Mouse (Mus musculus) CH12.LX (cell line): ENCODE data around the gene Raet1d.
"Not testable (repeated sequence)": the region's sequence is repeated elsewhere in the genome, so short reads cannot be mapped to it uniquely, and the experiment has no call there.

Experiments
- BHLHE40 ChIP-seq: IDR thresholded peaks from 2 replicates; pipeline ENCODE4 v1.6.1; 2011; ENCODE audit warnings: mild to moderate bottlenecking, low read depth, low read length, improper control_type of control experiment
- CTCF ChIP-seq, 2 experiments: IDR thresholded peaks in 1 of 2; conservative IDR thresholded peaks in 1 of 2; 2 replicates each; pipeline ENCODE4 v1.5.1; 2011 to 2012; ENCODE audit warnings: low read depth in 2 of 2, low read length in 2 of 2, improper control_type of control experiment in 1 of 2, inconsistent platforms in 1 of 2, mild to moderate bottlenecking in 1 of 2, moderate library complexity in 1 of 2
- E2F4 ChIP-seq: IDR thresholded peaks from 2 replicates; pipeline ENCODE4 v1.6.1; 2011; ENCODE audit warnings: low read depth, low read length, improper control_type of control experiment; ENCODE audit not compliant: insufficient replicate concordance
- ELF1 ChIP-seq: IDR thresholded peaks from 2 replicates; pipeline ENCODE4 v1.6.1; 2014; ENCODE audit warnings: low read depth, mild to moderate bottlenecking, inconsistent platforms, low read length, improper control_type of control experiment
- ETS1 ChIP-seq: conservative IDR thresholded peaks from 2 replicates; pipeline ENCODE4 v1.6.1; 2012; ENCODE audit warnings: low read depth, mild to moderate bottlenecking, inconsistent platforms, low read length, improper control_type of control experiment, moderate library complexity
- MAFK ChIP-seq: IDR thresholded peaks from 2 replicates; pipeline ENCODE4 v1.6.1; 2011; ENCODE audit warnings: low read length, improper control_type of control experiment; ENCODE audit not compliant: insufficient replicate concordance
- MAX ChIP-seq: IDR thresholded peaks from 2 replicates; pipeline ENCODE4 v1.6.1; 2011; ENCODE audit warnings: low read length, improper control_type of control experiment
- MEF2A ChIP-seq: IDR thresholded peaks from 2 replicates; pipeline ENCODE4 v1.6.1; 2014; ENCODE audit warnings: low read depth, mild to moderate bottlenecking, inconsistent platforms, low read length, improper control_type of control experiment, borderline replicate concordance
- MXI1 ChIP-seq: IDR thresholded peaks from 2 replicates; pipeline ENCODE4 v1.6.1; 2011; ENCODE audit warnings: mild to moderate bottlenecking, low read depth, low read length, improper control_type of control experiment
- ZC3H11A ChIP-seq: IDR thresholded peaks from 2 replicates; pipeline ENCODE4 v1.6.1; 2012; ENCODE audit warnings: low read depth, mild to moderate bottlenecking, inconsistent platforms, low read length, improper control_type of control experiment
- ZNF384 ChIP-seq: IDR thresholded peaks from 2 replicates; pipeline ENCODE4 v1.6.1; 2012; ENCODE audit warnings: low read depth, low read length, improper control_type of control experiment, inconsistent platforms

GRCm38 (mm10) chr10:22364915-22365314 lies 4.6 kb downstream of the Raet1d start:
- TF ChIP-seq ZNF384; MEF2A; ETS1; ZC3H11A; BHLHE40; ELF1; CTCF (conservative IDR thresholded peaks at IDR 0.05 in 1 of 2, IDR thresholded peaks at IDR 0.05 in 1 of 2; ENCODE audit: low read depth in 2 of 2, low read length in 2 of 2); MAFK; MXI1; MAX; E2F4: not testable (repeated sequence)
